Mouse (Mus musculus) liver, embryonic 16.5 days (tissue): ENCODE measurements around the gene Gm17387. TPM values are rescaled to one million over a fixed set of nuclear protein-coding genes. Genes with fewer than 3 reads are reported as not detected.

Source experiments
- ATAC-seq: fragments of 200-750 bp; cut with Nextera tagmentation; 2 replicates; pipeline ENCODE4 v1.8.0; 2017; ENCODE audit warnings: low read depth, mild to moderate bottlenecking, moderate number of reproducible peaks, moderate library complexity
- H3K27ac ChIP-seq: fragments of 300-500 bp; sonication (generic); 2 replicates; pipeline ENCODE4 v1.5.1; 2014; ENCODE audit warnings: mild to moderate bottlenecking, low read length
- H3K27me3 ChIP-seq: fragments of 300-500 bp; sonication (generic); 2 replicates; pipeline ENCODE4 v1.6.1; 2014; ENCODE audit warnings: low read depth, low read length, mixed read lengths; ENCODE audit not compliant: control insufficient read depth, insufficient read depth
- H3K36me3 ChIP-seq: fragments of 300-500 bp; sonication (generic); 2 replicates; pipeline ENCODE4 v1.6.1; 2014; ENCODE audit warnings: mild to moderate bottlenecking; ENCODE audit not compliant: control insufficient read depth, insufficient read depth
- H3K4me1 ChIP-seq: fragments of 300-500 bp; sonication (generic); 2 replicates; pipeline ENCODE4 v1.6.1; 2014; ENCODE audit warnings: low read depth, low read length, mixed read lengths; ENCODE audit not compliant: control insufficient read depth
- H3K4me2 ChIP-seq: fragments of 300-500 bp; sonication (generic); 2 replicates; pipeline ENCODE4 v1.6.1; 2014; ENCODE audit warnings: low read depth, low read length, mixed read lengths
- H3K4me3 ChIP-seq: fragments of 300-500 bp; sonication (generic); 2 replicates; pipeline ENCODE4 v1.5.1; 2014; ENCODE audit warnings: low read depth, mild to moderate bottlenecking, low read length
- H3K9ac ChIP-seq: fragments of 300-500 bp; sonication (generic); 2 replicates; pipeline ENCODE4 v1.6.1; 2014; ENCODE audit warnings: low read depth, low read length
- H3K9me3 ChIP-seq: fragments of 300-500 bp; sonication (generic); replicated peaks from 2 replicates; pipeline ENCODE4 v1.6.1; 2016; ENCODE audit warnings: low read length; ENCODE audit not compliant: control insufficient read depth
- WGBS: fragments of 180-500 bp; shearing (Covaris S2); extraction: QIAGEN DNeasy Blood & Tissue Kit; methylation state at CpG from one replicate; pipeline ENCODE4 v1.1.7; 2014; ENCODE audit not compliant: insufficient replicate concordance; 5-methylcytosine and 5-hydroxymethylcytosine counted together
- polyA plus RNA-seq: library from polyadenylated mRNA; unstranded; fragments of >200 nt; fragmentation: Nextera tagmentation; extraction: Ambion mirVana; gene quantifications from 2 replicates; pipeline ENCODE4 v1.2.1, GENCODE M21; 2015

The Gm17387 gene
- polyA plus RNA-seq, 1 experiment from 2014 or later: not detected

GRCm38 (mm10) chr7:141078876-141079275, 49.9 kb downstream of the Gm17387 start:
- H3K27ac ChIP-seq: no peak overlapping the region
- 63% methylated on average over 4 of the region's 4 CpGs for WGBS
- H3K36me3 ChIP-seq: no peaks in the 10 kb centered on the region
- no peaks in the 10 kb centered on the region for H3K4me1 ChIP-seq
- no peak overlapping the region for H3K4me2 ChIP-seq
- H3K27me3 ChIP-seq: peaks cover 2% of the 10 kb centered on the region; the same call in 1 of the 2 replicates
- H3K9ac ChIP-seq: no peak overlapping the region
- no peak for ATAC-seq
- no peaks in the 10 kb centered on the region for H3K9me3 ChIP-seq
- no peak overlapping the region for H3K4me3 ChIP-seq

Other genes with a start within 250 kb of the Gm17387 start
- 0.07 and 0.14 TPM in 2 replicates for gene Syce1, start 241.3 kb upstream of the Gm17387 start, polyA plus RNA-seq
- 0.06 and 0.16 TPM in 2 replicates for gene Zfp941, start 207.0 kb upstream of the Gm17387 start, polyA plus RNA-seq
- gene Urah, start 194.1 kb upstream of the Gm17387 start, polyA plus RNA-seq: 30.3 and 32.9 TPM in 2 replicates
- not detected in 2 replicates for gene Scgb1c1, start 183.6 kb upstream of the Gm17387 start, polyA plus RNA-seq
- not detected in 2 replicates for gene Odf3, start 181.3 kb upstream of the Gm17387 start, polyA plus RNA-seq
- gene Gm45785, start 172.8 kb upstream of the Gm17387 start, polyA plus RNA-seq: not detected in 2 replicates
- gene Ric8a, start 172.2 kb upstream of the Gm17387 start, polyA plus RNA-seq: 21.2 and 21.5 TPM in 2 replicates
- gene Bet1l, start 171.6 kb upstream of the Gm17387 start, polyA plus RNA-seq: 19.3 and 20.9 TPM in 2 replicates
- gene Psmd13, start 147.2 kb upstream of the Gm17387 start, polyA plus RNA-seq: 108 and 123 TPM in 2 replicates
- gene Sirt3, start 146.8 kb upstream of the Gm17387 start, polyA plus RNA-seq: 21.9 and 23.6 TPM in 2 replicates
- gene Cox8b, start 128.7 kb upstream of the Gm17387 start, polyA plus RNA-seq: 1.4 and 3.4 TPM in 2 replicates
- 7.8 and 10.8 TPM in 2 replicates for gene Nlrp6, start 108.2 kb upstream of the Gm17387 start, polyA plus RNA-seq
- gene Pgghg, start 87.7 kb upstream of the Gm17387 start, polyA plus RNA-seq: 6.0 and 7.9 TPM in 2 replicates
- gene Ifitm5, start 78.8 kb upstream of the Gm17387 start, polyA plus RNA-seq: 0.26 and 0.44 TPM in 2 replicates
- not detected in 2 replicates for gene Gm45717, start 73.2 kb upstream of the Gm17387 start, polyA plus RNA-seq
- gene Ifitm2, start 73.1 kb upstream of the Gm17387 start, polyA plus RNA-seq: 391 and 458 TPM in 2 replicates
- gene Ifitm1, start 61.9 kb upstream of the Gm17387 start, polyA plus RNA-seq: 15.2 and 15.4 TPM in 2 replicates
- 68.0 and 76.2 TPM in 2 replicates for gene Ifitm3, start 18.4 kb upstream of the Gm17387 start, polyA plus RNA-seq
- gene Ifitm6, start 11.2 kb upstream of the Gm17387 start, polyA plus RNA-seq: 23.3 and 28.4 TPM in 2 replicates
- gene B4galnt4, start 32.0 kb downstream of the Gm17387 start, polyA plus RNA-seq: 0.35 and 0.37 TPM in 2 replicates
- 0.69 and 1.1 TPM in 2 replicates for gene Pkp3, start 49.1 kb downstream of the Gm17387 start, polyA plus RNA-seq
- gene Sigirr, start 71.4 kb downstream of the Gm17387 start, polyA plus RNA-seq: 27.2 and 28.1 TPM in 2 replicates
- gene Ano9, start 88.7 kb downstream of the Gm17387 start, polyA plus RNA-seq: 1.5 and 3.8 TPM in 2 replicates
- 136 and 138 TPM in 2 replicates for gene Ptdss2, start 93.3 kb downstream of the Gm17387 start, polyA plus RNA-seq
- 70.1 and 71.7 TPM in 2 replicates for gene Rnh1, start 143.7 kb downstream of the Gm17387 start, polyA plus RNA-seq
- 35.3 and 40.1 TPM in 2 replicates for gene Hras, start 164.9 kb downstream of the Gm17387 start, polyA plus RNA-seq
- 8.3 and 9.5 TPM in 2 replicates for gene Lrrc56, start 165.0 kb downstream of the Gm17387 start, polyA plus RNA-seq
- gene Lmntd2, start 184.9 kb downstream of the Gm17387 start, polyA plus RNA-seq: 0.80 and 0.84 TPM in 2 replicates
- gene Rassf7, start 186.7 kb downstream of the Gm17387 start, polyA plus RNA-seq: 23.9 and 26.4 TPM in 2 replicates
- 23.8 and 28.5 TPM in 2 replicates for gene Phrf1, start 199.7 kb downstream of the Gm17387 start, polyA plus RNA-seq
- 7.7 and 8.2 TPM in 2 replicates for gene Irf7, start 237.3 kb downstream of the Gm17387 start, polyA plus RNA-seq
- gene Cdhr5, start 247.7 kb downstream of the Gm17387 start, polyA plus RNA-seq: 0.42 and 1.6 TPM in 2 replicates